Mouse (Mus musculus) G1E (cell line): ENCODE results near the gene Cenpv. TPM values are rescaled to one million over a fixed set of nuclear protein-coding genes. Genes with fewer than 3 reads are reported as not detected.
A peak's percentile ranks its signal among the peaks of the same experiment; 100 is the strongest.

Experiments
- ATAC-seq: 2 replicates; pipeline ENCODE4 v1.8.0; 2016; ENCODE audit warnings: mild to moderate bottlenecking; ENCODE audit not compliant: insufficient number of reproducible peaks, poor library complexity, low FRiP score, severe bottlenecking; ENCODE audit errors: extremely low read depth
- DNase-seq: peaks from one replicate; pipeline ENCODE4 v3.0.0; 2012; ENCODE audit warnings: low spot score
- H3K27me3 ChIP-seq: 2 replicates; pipeline ENCODE4 v1.6.1; 2012; ENCODE audit warnings: mild to moderate bottlenecking, low read length, inconsistent platforms; ENCODE audit not compliant: insufficient read depth
- H3K36me3 ChIP-seq: replicated peaks from 2 replicates; pipeline ENCODE3; 2012; ENCODE audit warnings: mild to moderate bottlenecking, inconsistent platforms
- H3K4me1 ChIP-seq: 2 replicates; pipeline ENCODE4 v1.6.1; 2012; ENCODE audit warnings: low read depth, low read length, inconsistent platforms, mixed read lengths; ENCODE audit not compliant: insufficient read depth
- H3K4me3 ChIP-seq: 2 replicates; pipeline ENCODE4 v1.5.1; 2012; ENCODE audit warnings: low read depth, mild to moderate bottlenecking, inconsistent platforms, low read length, moderate library complexity, mixed read lengths
- H3K9me3 ChIP-seq: replicated peaks from 2 replicates; pipeline ENCODE4 v1.6.1; 2012; ENCODE audit warnings: inconsistent platforms
- CTCF ChIP-seq: IDR thresholded peaks from 2 replicates; pipeline ENCODE4 v1.5.1; 2012; ENCODE audit warnings: low read depth, low read length, inconsistent platforms, mixed read lengths
- GATA1 ChIP-seq: IDR thresholded peaks from 2 replicates; pipeline ENCODE4 v1.6.1; 2012; ENCODE audit warnings: borderline replicate concordance, low read length, inconsistent platforms, mixed read lengths
- GATA2 ChIP-seq: IDR thresholded peaks from 2 replicates; pipeline ENCODE4 v1.6.1; 2012; ENCODE audit warnings: low read depth, low read length, inconsistent platforms, borderline replicate concordance
- POLR2AphosphoS5 ChIP-seq: IDR thresholded peaks from 2 replicates; pipeline ENCODE4 v1.6.1; 2012; ENCODE audit warnings: low read depth, low read length, inconsistent platforms; ENCODE audit not compliant: insufficient replicate concordance
- TAL1 ChIP-seq: conservative IDR thresholded peaks from 2 replicates; pipeline ENCODE4 v1.6.1; 2012; ENCODE audit warnings: low read depth, low read length, inconsistent platforms, mixed read lengths
- polyA plus RNA-seq: library from polyadenylated mRNA; stranded (reverse); fragments of >175 nt; gene quantifications from 2 replicates; pipeline ENCODE4 v1.2.3, GENCODE M21; 2012
- total RNA-seq, 2 experiments: library from RNA; stranded (forward) in 1 of 2; stranded (reverse) in 1 of 2; fragments of 200-1000 nt in 1 of 2; fragments of >200 nt in 1 of 2; fragmentation: Nextera tagmentation in 1 of 2; gene quantifications; 2 replicates each; pipeline ENCODE4 v1.2.3; 2014 to 2017

The Cenpv gene
- total and polyA plus RNA-seq, 3 experiments, result 67.5 to 191 (median 111) TPM

- ATAC-seq (peak; percentile 28), DNase-seq (peak; percentile 63)
- H3K36me3 ChIP-seq, result peaks cover 27% of the 10 kb centered on the region
- H3K27me3 ChIP-seq, result no peaks in the 10 kb centered on the region
- TF ChIP-seq GATA2 (no peak), CTCF (no peak), GATA1 (no peak), POLR2AphosphoS5 (no peak), TAL1 (no peak)
- H3K4me3 ChIP-seq, result peak overlapping the region; percentile 87
- H3K9me3 ChIP-seq, result no peaks in the 10 kb centered on the region
- H3K4me1 ChIP-seq, result peaks cover 38% of the 10 kb centered on the region
These were observed 556 bp downstream of the Cenpv start for GRCm38 (mm10) chr11:62538321-62539088.

GRCm38 (mm10) chr11:62537590-62537989, 1.5 kb downstream of the Cenpv start:
- H3K4me1 ChIP-seq, result peaks cover 38% of the 10 kb centered on the region
- peaks cover 36% of the 10 kb centered on the region for H3K36me3 ChIP-seq
- no peak for TF ChIP-seq CTCF
- TF ChIP-seq TAL1, result no peak
- no peak for TF ChIP-seq POLR2AphosphoS5
- TF ChIP-seq GATA2, result no peak
- no peak for TF ChIP-seq GATA1
- H3K27me3 ChIP-seq, result no peaks in the 10 kb centered on the region
- DNase-seq (peak; percentile 7), ATAC-seq (0 out of 2 replicates have a peak, but pooled peaks have one; percentile 22)
- peak overlapping the region; percentile 61 for H3K4me3 ChIP-seq
- no peaks in the 10 kb centered on the region for H3K9me3 ChIP-seq

- Histone ChIP-seq H3K27me3 (no peaks in the 10 kb centered on the region), H3K4me1 (peaks cover 38% of the 10 kb centered on the region), H3K4me3 (no peak overlapping the region; the same call in 1 of the 2 replicates), H3K9me3 (no peaks in the 10 kb centered on the region), H3K36me3 (peaks cover 41% of the 10 kb centered on the region)
- ATAC-seq (no peak), DNase-seq (no peak)
- TF ChIP-seq TAL1, result no peak
- no peak for TF ChIP-seq GATA1
- TF ChIP-seq CTCF, result no peak
- TF ChIP-seq POLR2AphosphoS5, result no peak
- TF ChIP-seq GATA2, result no peak
These were observed 2.0 kb downstream of the Cenpv start for GRCm38 (mm10) chr11:62537089-62537488.

- DNase-seq (no peak), ATAC-seq (no peak)
- H3K9me3 ChIP-seq, result no peaks in the 10 kb centered on the region
- H3K4me1 ChIP-seq, result peaks cover 5% of the 10 kb centered on the region
- TF ChIP-seq TAL1 (no peak), POLR2AphosphoS5 (no peak), GATA2 (no peak), CTCF (no peak), GATA1 (no peak)
- H3K4me3 ChIP-seq, result no peak overlapping the region
- H3K36me3 ChIP-seq, result peaks cover 43% of the 10 kb centered on the region
- H3K27me3 ChIP-seq, result no peaks in the 10 kb centered on the region
These were observed 16.8 kb downstream of the Cenpv start for GRCm38 (mm10) chr11:62522283-62522682.

GRCm38 (mm10) chr11:62518991-62519390, 20.1 kb downstream of the Cenpv start:
- no peak for ATAC-seq

GRCm38 (mm10) chr11:62513311-62513710, 25.8 kb downstream of the Cenpv start:
- no peaks in the 10 kb centered on the region for H3K9me3 ChIP-seq
- no peaks in the 10 kb centered on the region for H3K4me1 ChIP-seq
- no peak overlapping the region for H3K4me3 ChIP-seq
- ATAC-seq (no peak), DNase-seq (no peak)
- H3K36me3 ChIP-seq, result peaks cover 39% of the 10 kb centered on the region
- no peaks in the 10 kb centered on the region for H3K27me3 ChIP-seq
- TF ChIP-seq POLR2AphosphoS5, result no peak
- TF ChIP-seq GATA2, result no peak

More at GRCm38 (mm10) chr11:62518991-62519390, 20.1 kb downstream of the Cenpv start:
- Histone ChIP-seq H3K27me3 (no peaks in the 10 kb centered on the region), H3K9me3 (no peaks in the 10 kb centered on the region), H3K4me1 (peaks cover 3% of the 10 kb centered on the region; the same call in 1 of the 2 replicates), H3K36me3 (peaks cover 13% of the 10 kb centered on the region), H3K4me3 (no peak overlapping the region)
- DNase-seq, result no peak
- TF ChIP-seq GATA2 (no peak), GATA1 (no peak), POLR2AphosphoS5 (no peak), TAL1 (no peak), CTCF (no peak)
